Mouse (Mus musculus) kidney, postnatal 0 days (tissue): ENCODE measurements around the gene Haghl. TPM values are rescaled to one million over a fixed set of nuclear protein-coding genes. Genes with fewer than 3 reads are reported as not detected.

Source experiments
- ATAC-seq: fragments of 200-750 bp; cut with Nextera tagmentation; replicated peaks from 2 replicates; pipeline ENCODE4 v1.8.0; 2017; ENCODE audit warnings: low read depth, moderate number of reproducible peaks, moderate TSS enrichment, moderate library complexity; ENCODE audit not compliant: low FRiP score
- DNase-seq: peaks from one replicate; pipeline ENCODE4 v3.0.0-alpha.2; 2016; ENCODE audit warnings: low spot score
- H3K27ac ChIP-seq: fragments of 300-500 bp; sonication (generic); 2 replicates; pipeline ENCODE4 v1.5.1; 2014; ENCODE audit warnings: mild to moderate bottlenecking
- H3K27me3 ChIP-seq: fragments of 300-500 bp; sonication (generic); 2 replicates; pipeline ENCODE4 v1.6.1; 2014; ENCODE audit warnings: low read length, mixed read lengths; ENCODE audit not compliant: insufficient read depth
- H3K36me3 ChIP-seq: fragments of 300-500 bp; sonication (generic); 2 replicates; pipeline ENCODE4 v1.6.1; 2014; ENCODE audit warnings: low read length, mixed read lengths; ENCODE audit not compliant: insufficient read depth
- H3K4me1 ChIP-seq: fragments of 300-500 bp; sonication (generic); replicated peaks from 2 replicates; pipeline ENCODE4 v1.6.1; 2014; ENCODE audit warnings: antibody characterized with exemption, low read length, mixed read lengths; ENCODE audit not compliant: insufficient read depth
- H3K4me2 ChIP-seq: fragments of 300-500 bp; sonication (generic); 2 replicates; pipeline ENCODE4 v1.6.1; 2014; ENCODE audit warnings: mild to moderate bottlenecking, low read length, moderate library complexity, mixed read lengths
- H3K4me3 ChIP-seq: fragments of 300-500 bp; sonication (generic); replicated peaks from 2 replicates; pipeline ENCODE4 v1.5.1; 2014; ENCODE audit warnings: low read depth, low read length
- H3K9ac ChIP-seq: fragments of 300-500 bp; sonication (generic); 2 replicates; pipeline ENCODE4 v1.6.1; 2014; ENCODE audit warnings: low read depth, low read length
- H3K9me3 ChIP-seq: fragments of 300-500 bp; sonication (generic); replicated peaks from 2 replicates; pipeline ENCODE4 v1.6.1; 2016; ENCODE audit warnings: low read length, inconsistent platforms, mixed read lengths
- CTCF ChIP-seq: IDR thresholded peaks from 2 replicates; pipeline ENCODE4 v1.5.1; 2016; ENCODE audit warnings: antibody characterized with exemption, low read depth, mild to moderate bottlenecking, moderate library complexity
- WGBS: fragments of 180-500 bp; shearing (Covaris S2); extraction: QIAGEN DNeasy Blood & Tissue Kit; methylation state at CpG from one replicate; pipeline ENCODE4 v1.1.7; 2014; 5-methylcytosine and 5-hydroxymethylcytosine counted together
- polyA plus RNA-seq: library from polyadenylated mRNA; unstranded; fragments of >200 nt; fragmentation: Nextera tagmentation; extraction: Ambion mirVana; gene quantifications from 2 replicates; pipeline ENCODE4 v1.2.1, GENCODE M21; 2015

Haghl gene
- polyA plus RNA-seq, 1 experiment from 2014 or later: 79.9 TPM

DNA sequence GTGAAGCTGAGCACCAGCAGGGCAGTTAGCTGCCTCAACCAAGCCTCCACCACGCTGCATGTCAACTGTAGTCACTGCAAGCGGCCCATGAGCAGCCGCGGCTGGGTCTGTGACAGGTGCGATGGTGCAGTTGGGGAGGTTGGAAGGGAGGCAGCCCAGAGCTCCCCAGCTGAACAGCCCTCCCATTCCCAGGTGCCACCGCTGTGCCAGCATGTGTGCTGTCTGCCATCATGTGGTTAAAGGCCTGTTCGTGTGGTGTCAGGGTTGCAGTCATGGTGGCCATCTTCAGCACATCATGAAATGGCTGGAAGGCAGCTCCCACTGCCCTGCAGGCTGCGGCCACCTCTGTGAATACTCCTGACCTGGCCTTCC is 42.7 kb upstream of the Haghl start:
- H3K9me3 ChIP-seq: no peaks in the 10 kb centered on the region
- peak overlapping the region; percentile 66 for H3K4me2 ChIP-seq
- H3K4me3 ChIP-seq: peak overlapping the region; percentile 34; the same call in 1 of the 2 replicates
- no peaks in the 10 kb centered on the region for H3K27me3 ChIP-seq
- no peak for TF ChIP-seq CTCF
- no peak for ATAC-seq
- peaks cover 37% of the 10 kb centered on the region for H3K4me1 ChIP-seq
- no peak for DNase-seq
- peaks cover 34% of the 10 kb centered on the region for H3K36me3 ChIP-seq
- peak overlapping the region; percentile 88; the same call in 1 of the 2 replicates for H3K27ac ChIP-seq
- no peak overlapping the region; the same call in 1 of the 2 replicates for H3K9ac ChIP-seq
- WGBS: 87% methylated on average over 8 of the region's 8 CpGs

DNA sequence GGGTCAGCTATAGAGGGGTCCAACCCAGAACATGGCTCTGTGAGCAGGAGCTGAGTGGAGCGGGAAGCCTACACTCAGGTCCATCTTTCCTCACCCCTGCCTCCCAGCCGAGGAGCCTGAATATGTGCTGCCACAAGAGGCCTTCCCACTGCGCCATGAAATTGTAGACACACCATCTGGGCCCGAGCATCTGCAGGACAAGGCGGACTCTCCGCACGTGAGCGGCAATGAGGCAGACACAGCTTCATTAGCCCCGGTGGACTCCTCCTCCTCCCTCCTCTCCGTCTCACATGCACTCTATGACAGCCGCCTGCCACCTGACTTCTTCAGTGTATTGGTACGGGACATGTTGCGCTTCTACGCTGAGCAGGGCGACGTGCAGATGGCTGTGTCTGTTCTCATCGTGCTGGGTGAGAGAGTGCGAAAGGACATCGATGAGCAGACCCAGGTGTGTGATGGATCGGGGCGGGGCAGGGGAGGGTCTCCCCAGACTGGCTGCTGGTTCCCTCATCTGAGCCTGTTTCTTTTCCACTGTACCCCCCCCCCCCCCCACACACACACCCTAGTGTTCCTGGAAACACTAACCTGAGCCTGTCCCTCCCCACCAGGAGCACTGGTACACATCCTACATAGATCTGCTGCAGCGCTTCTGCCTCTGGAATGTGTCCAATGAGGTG is 42.2 kb upstream of the Haghl start:
- H3K27me3 ChIP-seq: no peaks in the 10 kb centered on the region
- ATAC-seq: no peak
- no peak for DNase-seq
- no peaks in the 10 kb centered on the region for H3K9me3 ChIP-seq
- H3K27ac ChIP-seq: no peak overlapping the region
- peaks cover 37% of the 10 kb centered on the region for H3K4me1 ChIP-seq
- H3K36me3 ChIP-seq: peaks cover 34% of the 10 kb centered on the region
- no peak overlapping the region for H3K9ac ChIP-seq
- no peak overlapping the region for H3K4me3 ChIP-seq
- peak overlapping the region; percentile 66; the same call in 1 of the 2 replicates for H3K4me2 ChIP-seq
- WGBS: 88% methylated on average over 22 of the region's 22 CpGs
- no peak for TF ChIP-seq CTCF

DNA sequence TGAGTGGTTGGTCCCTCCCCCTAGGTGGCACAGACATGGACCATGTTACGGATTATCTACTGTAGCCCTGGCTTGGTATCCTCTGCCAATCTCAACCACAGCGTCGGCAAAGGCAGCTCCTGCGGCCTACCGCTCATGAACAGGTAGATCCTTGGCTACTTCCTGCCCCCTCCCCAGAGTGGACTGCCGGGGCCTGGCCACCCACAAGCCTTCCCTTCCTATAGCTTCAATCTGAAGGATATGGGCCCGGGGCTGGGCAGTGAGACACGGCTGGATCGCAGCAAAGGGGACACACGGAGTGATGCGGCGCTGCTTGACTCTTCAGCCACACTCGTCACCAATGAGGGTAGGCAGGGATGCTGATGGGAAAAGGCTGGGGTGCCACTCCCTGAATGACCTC is 41.5 kb upstream of the Haghl start:
- H3K4me2 ChIP-seq: no peak overlapping the region
- TF ChIP-seq CTCF: no peak
- WGBS: 96% methylated on average over 13 of the region's 13 CpGs
- H3K36me3 ChIP-seq: peaks cover 34% of the 10 kb centered on the region
- H3K27ac ChIP-seq: no peak overlapping the region
- no peak for DNase-seq
- H3K27me3 ChIP-seq: no peaks in the 10 kb centered on the region
- H3K4me1 ChIP-seq: peaks cover 36% of the 10 kb centered on the region
- H3K9me3 ChIP-seq: no peaks in the 10 kb centered on the region
- no peak overlapping the region for H3K4me3 ChIP-seq
- H3K9ac ChIP-seq: no peak overlapping the region
- ATAC-seq: no peak

DNA sequence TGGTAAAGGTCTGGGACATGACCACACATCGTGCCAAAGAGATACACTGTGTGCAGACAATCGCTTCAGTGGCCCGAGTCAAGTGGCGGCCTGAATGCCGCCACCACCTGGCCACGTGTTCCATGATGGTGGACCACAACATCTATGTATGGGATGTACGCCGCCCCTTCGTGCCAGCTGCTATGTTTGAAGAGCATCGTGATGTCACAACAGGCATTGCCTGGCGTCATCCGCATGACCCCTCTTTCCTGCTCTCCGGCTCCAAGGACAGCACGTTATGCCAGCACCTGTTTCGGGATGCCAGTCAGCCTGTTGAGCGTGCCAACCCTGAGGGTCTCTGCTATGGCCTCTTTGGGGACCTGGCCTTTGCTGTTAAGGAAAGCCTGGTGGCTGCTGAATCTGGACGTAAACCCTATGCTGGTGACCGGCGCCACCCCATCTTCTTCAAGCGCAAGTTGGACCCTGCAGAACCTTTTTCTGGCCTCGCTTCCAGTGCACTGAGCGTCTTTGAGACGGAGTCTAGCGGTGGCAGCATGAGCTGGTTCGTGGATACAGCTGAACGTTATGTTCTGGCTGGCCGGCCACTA is 40.6 kb upstream of the Haghl start:
- H3K27me3 ChIP-seq: no peaks in the 10 kb centered on the region
- H3K4me3 ChIP-seq: no peak overlapping the region
- TF ChIP-seq CTCF: no peak
- H3K36me3 ChIP-seq: peaks cover 30% of the 10 kb centered on the region
- H3K9me3 ChIP-seq: no peaks in the 10 kb centered on the region
- DNase-seq: no peak
- peaks cover 27% of the 10 kb centered on the region for H3K4me1 ChIP-seq
- ATAC-seq: no peak
- no peak overlapping the region for H3K27ac ChIP-seq
- WGBS: 93% methylated on average over 27 of the region's 27 CpGs
- no peak overlapping the region for H3K9ac ChIP-seq
- H3K4me2 ChIP-seq: no peak overlapping the region

DNA sequence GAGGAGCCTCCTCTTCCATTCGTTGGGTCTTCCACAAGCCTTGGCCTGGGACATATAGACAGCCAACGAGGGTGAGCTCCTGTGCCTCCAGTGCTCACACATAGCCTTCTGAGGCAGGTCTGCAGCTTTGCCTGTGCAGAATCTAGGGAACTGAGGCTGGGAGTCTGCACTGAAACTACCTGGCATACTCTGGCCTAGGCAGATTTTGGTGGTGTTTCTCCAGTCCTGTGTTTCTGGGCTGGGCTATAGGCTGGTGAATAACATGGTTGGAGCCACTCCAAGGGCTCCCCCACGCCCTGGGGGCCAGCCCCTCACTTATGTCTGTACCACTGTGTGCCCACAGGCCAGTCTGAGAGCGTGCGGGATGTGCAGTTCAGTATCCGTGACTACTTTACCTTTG is 39.8 kb upstream of the Haghl start:
- H3K27ac ChIP-seq: no peak overlapping the region
- H3K27me3 ChIP-seq: peaks cover 2% of the 10 kb centered on the region; the same call in 1 of the 2 replicates
- TF ChIP-seq CTCF: no peak
- H3K36me3 ChIP-seq: peaks cover 22% of the 10 kb centered on the region
- H3K4me1 ChIP-seq: peaks cover 26% of the 10 kb centered on the region
- WGBS: 86% methylated on average over 6 of the region's 6 CpGs
- DNase-seq: no peak
- ATAC-seq: no peak
- H3K9ac ChIP-seq: no peak overlapping the region
- H3K4me3 ChIP-seq: no peak overlapping the region
- no peaks in the 10 kb centered on the region for H3K9me3 ChIP-seq
- H3K4me2 ChIP-seq: no peak overlapping the region

DNA sequence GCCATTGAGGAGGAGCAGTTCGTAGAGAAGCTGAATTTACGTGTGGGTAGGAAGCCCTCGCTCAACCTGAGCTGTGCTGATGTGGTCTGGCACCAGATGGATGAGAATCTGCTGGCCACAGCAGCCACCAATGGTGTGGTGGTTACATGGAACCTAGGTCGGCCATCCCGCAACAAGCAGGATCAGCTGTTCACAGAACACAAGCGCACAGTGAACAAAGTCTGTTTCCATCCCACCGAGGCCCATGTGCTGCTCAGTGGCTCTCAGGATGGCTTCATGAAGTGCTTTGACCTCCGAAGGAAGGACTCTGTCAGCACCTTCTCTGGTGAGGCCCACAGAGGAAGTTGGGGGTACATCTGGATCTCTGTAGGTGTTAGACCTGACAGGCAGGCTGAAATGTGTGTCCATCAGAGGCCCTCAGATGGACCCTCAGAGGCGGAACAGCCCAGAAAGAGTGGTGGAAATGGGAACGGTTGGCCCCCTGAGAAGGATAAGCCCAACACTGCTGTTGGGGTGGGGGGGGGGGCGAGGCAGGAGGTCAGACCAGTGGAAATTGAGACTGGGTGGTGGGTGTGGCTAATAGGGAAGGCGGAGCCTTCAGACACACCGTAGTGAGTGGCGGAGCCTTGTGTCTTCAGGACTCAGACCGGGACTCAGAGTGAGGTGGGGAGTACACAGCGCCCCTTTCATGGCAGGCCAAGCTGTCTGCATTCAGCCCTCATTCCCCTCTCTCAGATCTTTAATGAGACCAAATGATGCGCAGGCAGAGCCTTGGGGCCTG is 39.1 kb upstream of the Haghl start:
- ATAC-seq (no peak), DNase-seq (no peak)
- peaks cover 19% of the 10 kb centered on the region; the same call in 1 of the 2 replicates for H3K36me3 ChIP-seq
- H3K9ac ChIP-seq: peak overlapping the region; percentile 58
- no peaks in the 10 kb centered on the region for H3K9me3 ChIP-seq
- peak overlapping the region; percentile 51 for H3K4me3 ChIP-seq
- 68% methylated on average over 17 of the region's 17 CpGs for WGBS
- H3K27me3 ChIP-seq: peaks cover 9% of the 10 kb centered on the region
- peak overlapping the region; percentile 77 for H3K4me2 ChIP-seq
- no peak for TF ChIP-seq CTCF
- peaks cover 20% of the 10 kb centered on the region for H3K4me1 ChIP-seq
- H3K27ac ChIP-seq: no peak overlapping the region; the same call in 1 of the 2 replicates
